Mouse (Mus musculus) limb, embryonic 12.5 days (tissue): Measurements from ENCODE around the gene Commd8. TPM values are rescaled to one million over a fixed set of nuclear protein-coding genes. Genes with fewer than 3 reads are reported as not detected.

ENCODE experiments used
- ATAC-seq: fragments of 200-750 bp; cut with Nextera tagmentation; 2 replicates; pipeline ENCODE4 v1.8.0; 2017; ENCODE audit warnings: low read depth, moderate TSS enrichment; ENCODE audit not compliant: insufficient number of reproducible peaks, insufficient read depth, low FRiP score, low TSS enrichment
- H3K27ac ChIP-seq: fragments of 300-500 bp; sonication (generic); 2 replicates; pipeline ENCODE4 v1.5.1; 2016; ENCODE audit warnings: mild to moderate bottlenecking, moderate library complexity
- H3K27me3 ChIP-seq: fragments of 300-500 bp; sonication (generic); 2 replicates; pipeline ENCODE4 v1.6.1; 2016; ENCODE audit warnings: mild to moderate bottlenecking, moderate library complexity
- H3K36me3 ChIP-seq: fragments of 300-500 bp; sonication (generic); 2 replicates; pipeline ENCODE4 v1.6.1; 2016; ENCODE audit warnings: mild to moderate bottlenecking, moderate library complexity
- H3K4me1 ChIP-seq: fragments of 300-500 bp; sonication (generic); replicated peaks from 2 replicates; pipeline ENCODE4 v1.6.1; 2016
- H3K4me2 ChIP-seq: fragments of 300-500 bp; sonication (generic); 2 replicates; pipeline ENCODE4 v1.6.1; 2016; ENCODE audit warnings: mild to moderate bottlenecking, moderate library complexity
- H3K4me3 ChIP-seq: fragments of 300-500 bp; sonication (generic); replicated peaks from 2 replicates; pipeline ENCODE4 v1.5.1; 2016; ENCODE audit warnings: mild to moderate bottlenecking
- H3K9ac ChIP-seq: fragments of 300-500 bp; sonication (generic); replicated peaks from 2 replicates; pipeline ENCODE4 v1.6.1; 2016; ENCODE audit warnings: mild to moderate bottlenecking, moderate library complexity
- H3K9me3 ChIP-seq: fragments of 300-500 bp; sonication (generic); 2 replicates; pipeline ENCODE4 v1.6.1; 2016; ENCODE audit warnings: mild to moderate bottlenecking, moderate library complexity
- WGBS: fragments of 180-500 bp; shearing (Covaris S2); methylation state at CpG from one replicate; pipeline ENCODE4 v1.1.7; 2016; 5-methylcytosine and 5-hydroxymethylcytosine counted together
- polyA plus RNA-seq: library from polyadenylated mRNA; unstranded; fragments of >200 nt; fragmentation: Nextera tagmentation; extraction: Ambion mirVana; gene quantifications from 2 replicates; pipeline ENCODE4 v1.2.1, GENCODE M21; 2016

Commd8 gene
- polyA plus RNA-seq, 1 experiment from 2014 or later: 157 TPM

DNA sequence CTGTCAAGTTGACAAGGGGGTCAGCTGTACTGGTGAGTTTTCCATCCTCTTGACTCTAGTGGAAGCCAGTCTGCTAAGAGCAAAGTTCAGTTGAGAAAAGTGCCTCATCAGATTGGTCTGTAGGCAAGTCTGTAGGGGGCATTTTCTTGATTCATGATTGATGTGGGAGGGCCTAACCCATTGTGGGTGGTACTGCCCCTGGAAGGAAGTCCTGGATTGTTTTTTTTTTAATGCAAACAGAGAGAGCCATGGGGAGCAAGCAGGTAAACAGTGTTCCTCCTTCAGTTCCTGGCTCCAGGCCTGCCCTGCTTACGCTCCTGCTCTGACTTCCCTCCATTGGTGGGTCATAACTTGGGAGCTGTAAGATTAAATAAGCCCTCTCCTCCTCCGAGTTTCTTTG lies 34.1 kb downstream of the Commd8 start:
- no peak overlapping the region for H3K9ac ChIP-seq
- no peak overlapping the region for H3K27ac ChIP-seq
- no peaks in the 10 kb centered on the region for H3K4me1 ChIP-seq
- H3K9me3 ChIP-seq: no peaks in the 10 kb centered on the region
- H3K27me3 ChIP-seq: no peaks in the 10 kb centered on the region
- no peak overlapping the region for H3K4me2 ChIP-seq
- H3K4me3 ChIP-seq: no peak overlapping the region
- 70% methylated on average over 2 of the region's 2 CpGs for WGBS
- ATAC-seq: no peak
- H3K36me3 ChIP-seq: no peaks in the 10 kb centered on the region

DNA sequence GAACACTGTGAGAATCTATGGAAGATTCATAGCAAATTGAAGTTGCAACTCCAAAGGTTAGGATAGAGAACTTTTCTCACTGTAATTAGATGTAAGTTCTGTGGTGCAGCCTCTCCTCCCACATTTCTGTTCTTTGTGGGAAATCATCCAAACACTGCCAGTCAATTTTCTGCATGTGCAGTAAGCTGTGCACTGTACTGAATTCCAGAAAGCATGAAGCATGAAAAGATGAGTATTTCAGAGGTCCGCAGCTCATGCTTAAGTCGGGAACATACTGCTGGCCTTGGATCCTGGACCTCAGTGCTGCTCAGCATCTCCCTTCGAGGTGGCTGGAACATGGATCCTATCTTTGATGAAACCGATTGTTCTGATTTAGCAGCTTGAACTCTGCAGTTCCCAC lies 41.3 kb downstream of the Commd8 start:
- Histone ChIP-seq H3K4me3 (no peak overlapping the region), H3K27ac (no peak overlapping the region), H3K9me3 (no peaks in the 10 kb centered on the region), H3K4me2 (no peak overlapping the region), H3K4me1 (0 out of 2 replicates have a peak, but pooled peaks cover 4% of the 10 kb centered on the region), H3K9ac (no peak overlapping the region), H3K36me3 (no peaks in the 10 kb centered on the region), H3K27me3 (no peaks in the 10 kb centered on the region)
- 86% methylated on average over 4 of the region's 4 CpGs for WGBS
- ATAC-seq: no peak

DNA sequence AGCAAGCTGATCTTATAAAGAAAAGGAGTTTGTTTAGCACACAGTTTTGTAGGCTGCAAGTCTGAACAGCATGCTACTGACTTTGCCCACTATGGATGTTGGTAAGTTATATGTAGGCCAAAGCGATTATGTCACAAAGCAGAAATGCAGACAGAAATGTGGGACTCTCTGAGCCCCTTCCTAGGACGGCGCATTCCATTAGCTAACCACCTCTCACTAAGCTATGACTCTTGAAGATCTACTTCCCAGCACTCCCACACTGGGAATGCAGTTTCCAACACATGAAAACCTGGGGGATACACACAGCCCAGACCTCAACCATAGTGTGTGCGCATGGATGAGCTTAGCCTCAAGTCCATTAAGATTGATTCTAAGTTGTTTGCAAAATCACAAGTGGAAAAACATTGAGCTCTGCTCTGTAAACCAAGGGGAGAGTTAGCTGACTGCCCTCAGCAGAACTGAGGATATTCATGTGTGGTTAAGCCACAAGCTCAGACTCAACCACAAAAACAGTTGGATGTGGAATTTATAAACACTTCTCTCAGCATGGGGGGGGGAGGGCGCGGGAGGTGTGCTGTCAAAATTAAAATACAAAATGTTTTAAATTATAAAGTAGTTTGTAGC lies 45.5 kb downstream of the Commd8 start:
- no peak for ATAC-seq
- H3K27ac ChIP-seq: no peak overlapping the region
- WGBS: 87% methylated on average over 6 of the region's 6 CpGs

More for the DNA sequence above, 45.5 kb downstream of the Commd8 start:
- Histone ChIP-seq H3K4me1 (0 out of 2 replicates have a peak, but pooled peaks cover 4% of the 10 kb centered on the region), H3K36me3 (no peaks in the 10 kb centered on the region), H3K9me3 (no peaks in the 10 kb centered on the region), H3K9ac (no peak overlapping the region), H3K4me2 (no peak overlapping the region), H3K4me3 (no peak overlapping the region), H3K27me3 (no peaks in the 10 kb centered on the region)
